15 mouse cellular contexts compared by ENCODE assay signal in genomic region chr1:133408321-133408720, GRCm38 (mm10). TPM values are rescaled to one million over a fixed set of nuclear protein-coding genes. Genes with fewer than 3 reads are reported as not detected.
DNase-seq lines count a peak whose midpoint lies in the region; ATAC-seq and TF ChIP-seq lines count a peak whose summit lies in the region.
"Had no signal": no experiment of that assay in that cellular context is flagged by ENCODE, and none has a peak within 500 bp of the region (broad histone marks: within the 10 kb centered on the region; RNA-seq: fewer than 3 reads in every experiment).

No protein-coding gene starts in this region.

- no peak for TF ChIP-seq CTCF in cerebellum, adult 2 months (IDR thresholded peaks at IDR 0.05; ENCODE audit: borderline replicate concordance, insufficient read depth, low read depth, low read length)

- H3K4me2 ChIP-seq in heart, embryonic 13.5 days = no peak overlapping the region
- H3K4me2 ChIP-seq in heart, embryonic 11.5 days = no peak overlapping the region
- H3K4me2 ChIP-seq in liver, embryonic 11.5 days = peak overlapping the region; percentile 42
- H3K4me2 ChIP-seq in embryonic facial prominence, embryonic 11.5 days (ENCODE audit: low read depth, low read length) = no peak overlapping the region
- H3K4me2 ChIP-seq in liver, embryonic 13.5 days = peak overlapping the region; percentile 25
- H3K4me2 ChIP-seq: embryonic facial prominence, embryonic 12.5 days; lung, embryonic 15.5 days had no signal

- TF ChIP-seq POLR2A in cerebellum, adult 2 months (IDR thresholded peaks at IDR 0.05; ENCODE audit: borderline replicate concordance, insufficient read depth, low read length) = no peak

- 65% methylated on average over 9 of the region's 9 CpGs for WGBS in heart, embryonic 13.5 days
- 55% methylated on average over 9 of the region's 9 CpGs for WGBS in heart, embryonic 11.5 days (ENCODE audit: insufficient replicate concordance)
- 65% methylated on average over 9 of the region's 9 CpGs for WGBS in liver, embryonic 11.5 days
- 20% methylated on average over 9 of the region's 9 CpGs for WGBS in embryonic facial prominence, embryonic 11.5 days
- 70% methylated on average over 9 of the region's 9 CpGs for WGBS in liver, embryonic 13.5 days (ENCODE audit: insufficient replicate concordance)
- WGBS in cerebellum, adult 2 months = 67% methylated on average over 9 of the region's 9 CpGs

- H3K4me1 ChIP-seq in heart, embryonic 13.5 days = peaks cover 15% of the 10 kb centered on the region
- peaks cover 9% of the 10 kb centered on the region for H3K4me1 ChIP-seq in heart, embryonic 11.5 days (ENCODE audit: control insufficient read depth, insufficient read depth, low read length)
- H3K4me1 ChIP-seq in liver, embryonic 11.5 days (replicated peaks; ENCODE audit: control insufficient read depth, insufficient read depth, low read length) = peaks cover 22% of the 10 kb centered on the region
- peaks cover 10% of the 10 kb centered on the region for H3K4me1 ChIP-seq in embryonic facial prominence, embryonic 11.5 days (ENCODE audit: control insufficient read depth, insufficient read depth, low read length)
- peaks cover 33% of the 10 kb centered on the region for H3K4me1 ChIP-seq in liver, embryonic 13.5 days (replicated peaks)
- H3K4me1 ChIP-seq in cerebellum, adult 2 months (ENCODE audit: control insufficient read depth, insufficient read depth, low read length) = no peaks in the 10 kb centered on the region

- 0 out of 2 replicates have a peak, but pooled peaks cover 3% of the 10 kb centered on the region for H3K36me3 ChIP-seq in heart, embryonic 13.5 days
- no peaks in the 10 kb centered on the region for H3K36me3 ChIP-seq in heart, embryonic 11.5 days (ENCODE audit: control insufficient read depth, insufficient read depth, low read length)
- H3K36me3 ChIP-seq in liver, embryonic 11.5 days (ENCODE audit: control insufficient read depth, insufficient read depth, low read length) = no peaks in the 10 kb centered on the region
- H3K36me3 ChIP-seq in embryonic facial prominence, embryonic 11.5 days (replicated peaks; ENCODE audit: control insufficient read depth, insufficient read depth, low read depth, low read length) = no peaks in the 10 kb centered on the region
- no peaks in the 10 kb centered on the region for H3K36me3 ChIP-seq in liver, embryonic 13.5 days
- H3K36me3 ChIP-seq: embryonic facial prominence, embryonic 12.5 days; lung, embryonic 15.5 days had no signal

- ATAC-seq in heart, embryonic 13.5 days (ENCODE audit: extremely low read depth, insufficient number of reproducible peaks, low FRiP score, low TSS enrichment) = no peak
- no peak for ATAC-seq in heart, embryonic 11.5 days (replicated peaks; ENCODE audit: insufficient number of reproducible peaks, low FRiP score, low TSS enrichment)
- ATAC-seq in liver, embryonic 11.5 days (replicated peaks; ENCODE audit: low FRiP score) = no peak
- no peak for ATAC-seq in embryonic facial prominence, embryonic 11.5 days (replicated peaks; ENCODE audit: insufficient number of reproducible peaks, low FRiP score, low TSS enrichment, low read depth)
- ATAC-seq in liver, embryonic 13.5 days (ENCODE audit: low read depth) = 0 out of 2 replicates have a peak, but pooled peaks have one; percentile 45

- H3K9ac ChIP-seq in heart, embryonic 13.5 days = no peak overlapping the region
- no peak overlapping the region for H3K9ac ChIP-seq in heart, embryonic 11.5 days (ENCODE audit: low read depth, low read length)
- no peak overlapping the region for H3K9ac ChIP-seq in liver, embryonic 11.5 days (ENCODE audit: low read depth, low read length)
- H3K9ac ChIP-seq in embryonic facial prominence, embryonic 11.5 days (replicated peaks; ENCODE audit: low read length) = peak overlapping the region; percentile 4; the same call in 1 of the 2 replicates
- H3K9ac ChIP-seq in liver, embryonic 13.5 days = no peak overlapping the region
- H3K9ac ChIP-seq: embryonic facial prominence, embryonic 12.5 days; lung, embryonic 15.5 days had no signal

- H3K4me3 ChIP-seq in heart, embryonic 13.5 days = no peak overlapping the region
- H3K4me3 ChIP-seq in heart, embryonic 11.5 days (ENCODE audit: low read depth, low read length) = no peak overlapping the region
- H3K4me3 ChIP-seq in liver, embryonic 11.5 days (ENCODE audit: low read depth, low read length) = no peak overlapping the region
- no peak overlapping the region for H3K4me3 ChIP-seq in embryonic facial prominence, embryonic 11.5 days (ENCODE audit: low read depth, low read length)
- no peak overlapping the region for H3K4me3 ChIP-seq in liver, embryonic 13.5 days (replicated peaks)
- no peak overlapping the region for H3K4me3 ChIP-seq in cerebellum, adult 2 months (replicated peaks; ENCODE audit: insufficient read depth, low read depth, low read length)
- H3K4me3 ChIP-seq: embryonic facial prominence, embryonic 12.5 days; lung, embryonic 15.5 days; myocyte had no signal

- 0 out of 2 replicates have a peak overlapping the region, but pooled peaks have one; percentile 3 for H3K27ac ChIP-seq in heart, embryonic 13.5 days (replicated peaks)
- no peak overlapping the region for H3K27ac ChIP-seq in heart, embryonic 11.5 days (ENCODE audit: low read depth, low read length)
- peak overlapping the region; percentile 26; the same call in 1 of the 2 replicates for H3K27ac ChIP-seq in liver, embryonic 11.5 days (ENCODE audit: low read depth, low read length)
- H3K27ac ChIP-seq in embryonic facial prominence, embryonic 11.5 days (replicated peaks; ENCODE audit: low read depth, low read length) = peak overlapping the region; percentile 62; the same call in 1 of the 2 replicates
- H3K27ac ChIP-seq in liver, embryonic 13.5 days = peak overlapping the region; percentile 47; the same call in 1 of the 2 replicates
- no peak overlapping the region for H3K27ac ChIP-seq in cerebellum, adult 2 months (ENCODE audit: insufficient read depth, low read length)
- H3K27ac ChIP-seq: embryonic facial prominence, embryonic 12.5 days; lung, embryonic 15.5 days had no signal

- H3K9me3 ChIP-seq in heart, embryonic 13.5 days = no peaks in the 10 kb centered on the region
- H3K9me3 ChIP-seq in heart, embryonic 11.5 days (replicated peaks; ENCODE audit: control insufficient read depth, low read length) = no peaks in the 10 kb centered on the region
- no peaks in the 10 kb centered on the region for H3K9me3 ChIP-seq in liver, embryonic 11.5 days (ENCODE audit: control insufficient read depth, low read length)
- no peaks in the 10 kb centered on the region for H3K9me3 ChIP-seq in embryonic facial prominence, embryonic 11.5 days (replicated peaks; ENCODE audit: control insufficient read depth, low read length)
- no peaks in the 10 kb centered on the region for H3K9me3 ChIP-seq in liver, embryonic 13.5 days (replicated peaks)
- H3K9me3 ChIP-seq: embryonic facial prominence, embryonic 12.5 days; lung, embryonic 15.5 days had no signal

- H3K27me3 ChIP-seq in heart, embryonic 13.5 days (replicated peaks) = no peaks in the 10 kb centered on the region
- no peaks in the 10 kb centered on the region for H3K27me3 ChIP-seq in heart, embryonic 11.5 days (ENCODE audit: control insufficient read depth, insufficient read depth, low read length)
- no peaks in the 10 kb centered on the region for H3K27me3 ChIP-seq in liver, embryonic 11.5 days (replicated peaks; ENCODE audit: control insufficient read depth, insufficient read depth, low read length)
- no peaks in the 10 kb centered on the region for H3K27me3 ChIP-seq in embryonic facial prominence, embryonic 11.5 days (ENCODE audit: control insufficient read depth, insufficient read depth, low read length)
- no peaks in the 10 kb centered on the region for H3K27me3 ChIP-seq in liver, embryonic 13.5 days
- no peaks in the 10 kb centered on the region for H3K27me3 ChIP-seq in cerebellum, adult 2 months (ENCODE audit: control insufficient read depth, insufficient read depth, low read length)
- H3K27me3 ChIP-seq: embryonic facial prominence, embryonic 12.5 days; lung, embryonic 15.5 days had no signal

- no peak for DNase-seq in liver, embryonic 11.5 days (ENCODE audit: low spot score)
- DNase-seq in liver = no peak
- DNase-seq in embryonic facial prominence, embryonic 11.5 days (ENCODE audit: low spot score) = no peak
- no peak for DNase-seq in liver, embryonic 13.5 days
- DNase-seq in cerebellum, adult 2 months = no peak
- DNase-seq: cerebellum, adult 11 months; cerebellum, postnatal 36 days; right cerebral cortex, postnatal 25 days; thymus, adult 18-20 months had no signal

RNA-seq across cellular contexts. Expression of gene Sox13, which starts 15.9 kb away (rescaled TPM):
- polyA plus RNA-seq in heart, embryonic 13.5 days (2015; fragmentation: Nextera tagmentation; extraction: Ambion mirVana) = 4.3 and 4.9 TPM in 2 replicates
- 3.3 and 3.7 TPM in 2 replicates for polyA plus RNA-seq in heart, embryonic 11.5 days (2014; fragmentation: Nextera tagmentation; extraction: Ambion mirVana)
- polyA plus RNA-seq in liver, embryonic 11.5 days (2014; fragmentation: Nextera tagmentation; extraction: Ambion mirVana) = 4.1 and 4.4 TPM in 2 replicates
- 5.7 and 6.4 TPM in 2 replicates for polyA plus RNA-seq in embryonic facial prominence, embryonic 11.5 days (2014; fragmentation: Nextera tagmentation; extraction: Ambion mirVana)
- polyA plus RNA-seq in liver, embryonic 13.5 days (2015; fragmentation: Nextera tagmentation; extraction: Ambion mirVana) = 1.3 and 1.5 TPM in 2 replicates
- polyA plus RNA-seq in cerebellum, adult 2 months (2012; rRNA removed) = 13.6 and 15.4 TPM in 2 replicates

RNA-seq across cellular contexts. Expression of gene Etnk2, which starts 44.9 kb away (rescaled TPM):
- 1.5 and 1.6 TPM in 2 replicates for polyA plus RNA-seq in heart, embryonic 13.5 days (2015; fragmentation: Nextera tagmentation; extraction: Ambion mirVana)
- 1.5 TPM in 2 replicates for polyA plus RNA-seq in heart, embryonic 11.5 days (2014; fragmentation: Nextera tagmentation; extraction: Ambion mirVana)
- polyA plus RNA-seq in liver, embryonic 11.5 days (2014; fragmentation: Nextera tagmentation; extraction: Ambion mirVana) = 4.5 and 5.8 TPM in 2 replicates
- 1.5 and 2.8 TPM in 2 replicates for polyA plus RNA-seq in embryonic facial prominence, embryonic 11.5 days (2014; fragmentation: Nextera tagmentation; extraction: Ambion mirVana)
- polyA plus RNA-seq in liver, embryonic 13.5 days (2015; fragmentation: Nextera tagmentation; extraction: Ambion mirVana) = 4.3 and 4.8 TPM in 2 replicates
- polyA plus RNA-seq in cerebellum, adult 2 months (2012; rRNA removed) = 5.0 and 5.6 TPM in 2 replicates
- polyA plus RNA-seq: C2C12 had no signal

RNA-seq across cellular contexts. Expression of gene Ren1, which starts 58.0 kb away (rescaled TPM):
- 0.39 TPM in 1 of 2 replicates, not detected in the other for polyA plus RNA-seq in heart, embryonic 13.5 days (2015; fragmentation: Nextera tagmentation; extraction: Ambion mirVana)
- not detected in 2 replicates for polyA plus RNA-seq in heart, embryonic 11.5 days (2014; fragmentation: Nextera tagmentation; extraction: Ambion mirVana)
- polyA plus RNA-seq in liver, embryonic 11.5 days (2014; fragmentation: Nextera tagmentation; extraction: Ambion mirVana) = 0.30 and 0.40 TPM in 2 replicates
- not detected in 2 replicates for polyA plus RNA-seq in embryonic facial prominence, embryonic 11.5 days (2014; fragmentation: Nextera tagmentation; extraction: Ambion mirVana)
- polyA plus RNA-seq in liver, embryonic 13.5 days (2015; fragmentation: Nextera tagmentation; extraction: Ambion mirVana) = 0.47 and 0.61 TPM in 2 replicates
- 0.08 and 0.13 TPM in 2 replicates for polyA plus RNA-seq in cerebellum, adult 2 months (2012; rRNA removed)
- polyA plus RNA-seq: C2C12, myocyte had no signal

Comparison
In these comparisons a context has a peak if more than half of its experiments do, and no peak if none do; other contexts are left out.
1. H3K27ac ChIP-seq: peak in heart, embryonic 13.5 days (single experiment), liver, embryonic 11.5 days (single experiment), embryonic facial prominence, embryonic 11.5 days (single experiment) and liver, embryonic 13.5 days (single experiment); none in heart, embryonic 11.5 days (single experiment) and cerebellum, adult 2 months (single experiment).
2. H3K4me2 ChIP-seq: peak in liver, embryonic 11.5 days (single experiment) and liver, embryonic 13.5 days (single experiment); none in heart, embryonic 13.5 days (single experiment), heart, embryonic 11.5 days (single experiment) and embryonic facial prominence, embryonic 11.5 days (single experiment).